Mouse (Mus musculus) fibroblast of lung, adult 2 months (primary cell): ENCODE results near the gene Zfp410.

Source experiments
- DNase-seq: peaks from one replicate; pipeline ENCODE4 v3.0.0-alpha.2; 2011; ENCODE audit warnings: low read depth

Zfp410 gene

DNA sequence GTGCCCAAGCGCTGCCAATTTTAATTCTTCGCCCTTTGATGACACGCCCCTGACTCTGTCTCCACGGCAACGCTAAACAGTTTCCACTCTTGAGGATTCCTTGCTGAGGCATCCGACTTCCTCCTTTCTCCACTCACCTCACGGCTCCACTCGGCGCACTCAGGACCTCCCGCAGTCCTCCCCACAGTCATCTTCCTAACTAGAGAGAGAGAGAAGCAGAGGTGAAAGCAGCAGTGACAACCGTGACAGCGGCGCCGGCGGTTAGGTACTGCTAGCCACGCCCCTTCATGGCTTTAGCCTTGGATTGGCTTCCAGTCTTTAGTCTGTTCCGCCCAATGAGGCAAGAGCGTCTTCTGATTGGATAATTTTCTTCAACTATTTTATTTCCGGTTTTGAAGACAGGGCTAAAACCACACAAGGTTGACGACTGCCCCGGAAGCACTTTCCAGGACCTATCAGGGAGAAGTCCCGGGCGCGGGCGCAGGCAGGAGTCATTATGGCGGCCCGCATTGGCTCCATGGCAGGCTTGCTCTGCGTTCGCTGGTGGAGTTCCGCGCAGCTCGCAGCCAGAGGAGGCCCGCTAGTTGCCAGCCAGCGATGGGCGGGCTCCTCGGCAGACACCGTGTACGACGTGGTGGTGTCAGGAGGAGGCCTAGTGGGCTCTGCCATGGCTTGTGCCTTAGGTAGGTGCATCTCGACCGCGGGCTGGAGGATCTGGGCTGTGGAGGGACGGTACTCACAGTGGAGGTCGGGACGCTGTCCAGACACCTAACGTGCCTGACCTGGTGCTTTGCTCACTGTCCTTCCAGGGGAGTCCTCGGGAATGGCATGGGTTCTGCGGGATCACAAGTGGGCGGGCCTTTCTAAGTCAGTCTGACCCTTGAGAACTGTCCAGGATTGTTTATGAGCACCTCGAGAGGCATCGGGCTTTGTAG is 45.2 kb downstream of the Zfp410 start, which contains the start of the genes Coq6 and Fam161b:
Coq6 (plus strand) TSS at position 103 of the 935 bp plus-strand sequence.
Fam161b (minus strand) TSS at position 279 of the 935 bp plus-strand sequence.
- peak; percentile 96 for DNase-seq

DNA sequence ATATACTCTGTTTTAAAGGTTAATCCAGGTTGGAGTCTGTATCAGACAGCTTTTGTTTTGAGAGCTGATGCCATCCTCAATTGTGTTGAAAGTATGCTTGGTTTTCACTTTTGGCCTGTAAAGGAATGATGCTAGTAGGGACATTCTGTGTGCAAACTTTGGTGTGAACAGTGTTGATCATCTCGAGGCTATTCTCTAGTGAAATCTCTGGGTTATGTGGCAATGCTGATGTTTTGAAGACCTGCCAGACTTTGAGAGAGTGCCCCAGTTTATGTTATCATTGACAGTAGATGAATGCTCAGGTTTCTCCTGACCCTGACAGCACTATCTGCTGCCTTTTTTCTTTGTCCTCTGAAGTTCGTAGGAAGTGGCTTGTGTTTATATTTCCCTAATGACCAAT is 46.2 kb downstream of the Zfp410 start:
- no peak for DNase-seq

DNA sequence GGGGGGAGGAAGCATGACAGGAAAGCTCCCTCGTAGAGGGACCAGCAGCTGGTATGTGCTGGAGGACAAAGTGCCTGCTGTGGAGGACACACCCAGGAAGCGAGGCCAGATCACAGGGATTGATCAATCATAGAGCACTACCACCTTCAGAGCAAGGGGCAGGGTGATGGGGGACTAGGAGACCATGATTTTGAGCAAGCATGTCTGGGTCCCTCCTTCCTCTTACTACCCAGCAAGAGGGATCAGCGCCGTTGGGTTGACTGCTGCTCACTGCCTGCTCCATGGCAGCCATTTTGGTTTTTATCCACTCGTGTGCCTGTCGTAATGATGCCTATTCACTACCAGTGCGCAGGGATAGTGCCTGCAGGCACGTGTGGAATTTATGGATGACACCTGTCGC is 47.6 kb downstream of the Zfp410 start:
- no peak for DNase-seq

DNA sequence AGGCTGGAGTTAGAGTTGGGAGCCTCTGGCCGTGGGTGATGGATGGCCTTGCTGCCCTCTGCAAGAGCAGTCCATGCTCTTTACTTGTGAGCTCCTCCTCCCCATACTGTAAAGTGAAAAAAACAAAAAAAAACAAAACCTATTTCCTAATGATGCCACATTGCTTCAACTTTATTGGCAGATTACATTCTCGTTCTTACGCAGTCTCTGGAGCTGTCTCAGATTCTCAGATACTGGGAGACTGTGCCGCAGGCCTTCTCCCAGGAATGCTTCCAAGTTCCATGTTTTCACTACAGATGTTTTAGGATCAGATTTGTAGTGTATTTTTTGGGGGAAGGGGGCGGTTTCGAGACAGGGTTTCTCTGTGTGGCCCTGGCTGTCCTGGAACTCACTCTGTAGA is 48.5 kb downstream of the Zfp410 start:
- DNase-seq: no peak

GRCm38 (mm10) chr12:84366971-84367370 is 50.3 kb downstream of the Zfp410 start:
- no peak for DNase-seq

- no peak for DNase-seq
Observed at GRCm38 (mm10) chr12:84371647-84372046, 55.0 kb downstream of the Zfp410 start.

DNA sequence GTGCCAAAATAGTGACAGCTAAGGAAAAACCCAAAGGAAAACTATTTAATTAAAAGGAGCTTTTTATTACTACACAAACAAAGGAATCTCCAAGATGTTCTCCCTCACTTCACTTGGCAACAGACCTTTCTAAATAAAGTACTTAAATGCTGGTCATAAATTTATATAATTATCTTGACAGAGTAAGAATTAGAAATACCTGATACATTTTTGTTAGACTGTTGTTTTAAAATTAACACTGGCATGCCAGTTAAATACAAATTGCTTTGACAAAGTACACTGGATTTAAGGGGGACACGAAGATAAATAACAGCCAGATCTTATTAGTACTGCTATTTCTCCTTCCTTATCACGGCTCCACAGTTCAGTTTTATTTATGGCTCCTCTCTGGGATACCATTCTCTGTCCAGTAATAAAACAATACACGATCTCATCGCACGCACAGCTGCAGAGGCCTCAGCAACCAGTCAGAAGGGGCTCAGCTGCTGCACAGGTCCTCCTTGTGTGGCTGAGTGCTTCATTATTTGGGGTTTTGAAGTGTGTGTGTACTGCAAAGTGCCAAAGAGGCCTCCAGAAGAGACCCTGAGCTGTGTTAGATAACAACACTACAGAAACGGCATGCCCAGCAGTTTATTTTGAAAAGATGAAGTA is 57.3 kb downstream of the Zfp410 start:
- no peak for DNase-seq

DNA sequence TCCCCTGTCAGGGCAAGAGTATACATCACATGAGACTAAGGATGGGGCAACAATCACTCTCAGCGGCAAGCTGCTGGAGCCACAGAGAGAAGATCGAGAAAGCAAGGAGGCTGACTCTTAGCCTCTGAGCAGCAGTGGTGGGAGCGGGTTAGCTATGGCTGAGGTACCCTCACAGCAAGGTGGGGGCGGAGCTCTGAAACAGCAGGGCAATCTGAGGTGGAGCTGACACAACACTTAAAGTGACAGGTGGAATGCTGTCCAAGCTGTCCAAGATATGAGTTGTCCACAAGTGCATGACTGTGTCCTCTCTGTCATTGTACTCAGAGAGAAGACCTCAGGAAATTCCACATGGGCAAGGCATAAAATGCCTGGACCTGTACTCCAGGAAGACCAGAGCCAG is 65.7 kb downstream of the Zfp410 start:
- DNase-seq: no peak

GRCm38 (mm10) chr12:84384644-84385081 is 68.0 kb downstream of the Zfp410 start:
- peak; percentile 38 for DNase-seq

DNA sequence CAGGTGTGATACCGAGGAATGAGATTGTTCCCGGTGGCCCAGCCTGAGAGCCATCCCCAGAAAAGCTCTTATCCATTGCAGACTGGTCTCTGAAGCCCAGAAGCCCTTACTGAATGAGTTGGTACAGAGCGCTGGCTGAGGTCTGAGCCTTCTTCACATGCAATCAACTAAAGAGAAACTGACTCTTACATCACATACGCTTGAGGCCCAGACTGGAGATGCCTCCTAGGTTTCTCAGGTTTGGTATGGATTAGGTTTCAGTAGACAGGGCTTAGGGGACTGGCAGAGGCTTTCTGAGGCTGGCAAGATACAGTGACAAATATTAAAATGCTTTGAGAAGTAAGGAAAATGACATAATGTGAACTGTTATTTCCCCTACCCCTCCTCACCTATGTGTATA is 68.8 kb downstream of the Zfp410 start:
- no peak for DNase-seq

DNA sequence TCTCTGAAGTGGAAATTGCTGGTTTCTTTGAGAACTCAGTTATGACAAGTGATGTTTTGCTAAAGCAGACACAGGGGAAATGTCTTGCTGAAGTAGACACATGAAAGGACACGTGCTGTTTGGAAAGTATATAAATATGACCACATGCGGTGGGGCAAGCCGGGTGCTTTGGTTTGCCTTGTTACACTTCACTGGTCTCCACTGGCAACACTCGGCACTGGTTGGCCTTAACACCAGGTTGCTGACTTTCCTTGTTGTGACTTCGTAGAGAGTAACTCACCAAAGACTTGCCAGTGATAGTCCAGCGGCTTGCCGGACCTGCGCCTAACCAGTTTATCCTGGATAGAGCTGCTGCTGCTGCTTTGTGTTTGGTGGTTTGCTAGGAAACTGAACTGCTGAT is 71.4 kb downstream of the Zfp410 start:
- DNase-seq: no peak

- DNase-seq: no peak
Observed at GRCm38 (mm10) chr12:84388774-84389400, 72.2 kb downstream of the Zfp410 start.

DNA sequence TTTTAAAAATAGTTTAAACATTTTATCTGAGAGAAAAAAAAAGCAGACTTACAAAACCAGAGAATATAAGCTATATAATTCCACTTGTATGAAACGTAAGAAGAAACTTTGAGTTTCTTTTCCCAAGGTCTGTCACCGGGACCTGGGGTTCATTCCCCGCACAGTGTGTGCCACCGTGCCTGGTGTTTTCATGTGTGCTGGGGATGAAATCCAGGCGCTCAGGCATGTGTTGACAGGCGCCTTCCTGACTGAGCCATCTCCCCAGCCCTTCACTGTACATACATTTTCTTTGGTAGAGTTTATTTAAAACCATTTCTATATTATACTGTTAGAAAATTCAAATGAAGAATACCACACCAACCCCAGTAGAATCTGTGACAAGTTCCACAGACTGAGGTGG is 73.7 kb downstream of the Zfp410 start:
- no peak for DNase-seq

DNA sequence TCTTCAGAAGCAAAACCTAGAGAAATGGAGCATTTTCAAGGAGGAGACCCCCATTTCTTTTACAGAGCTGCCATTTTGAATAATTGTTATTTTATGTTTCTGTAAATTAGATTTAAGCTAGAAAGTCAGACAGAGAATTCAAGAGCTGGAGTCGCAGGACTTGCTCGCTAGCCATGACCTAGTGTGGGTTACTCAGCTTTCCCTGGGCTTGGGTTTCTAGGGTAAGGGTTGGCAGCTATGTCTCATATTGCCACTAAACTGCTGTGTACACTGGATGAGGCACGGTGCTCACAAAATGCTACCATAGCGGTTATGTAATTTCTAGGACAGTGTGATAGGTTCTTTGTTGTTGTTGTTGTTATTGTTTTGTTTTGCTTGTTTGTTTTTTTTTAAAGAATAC is 76.0 kb downstream of the Zfp410 start:
- no peak for DNase-seq
